Mouse (Mus musculus): Measurements from ENCODE around the gene Sms. TPM values are rescaled to one million over a fixed set of nuclear protein-coding genes. Genes with fewer than 3 reads are reported as not detected.

Sms gene
- total RNA-seq, 2 experiments from 2014 or later = 12.6 TPM; not detected in 1

- ATAC-seq (replicated peaks; ENCODE audit: low FRiP score, poor library complexity, severe bottlenecking) = no peak
These were observed 29.4 kb downstream of the Sms start for GRCm38 (mm10) chrX:157462716-157463115.

- no peak for ATAC-seq (replicated peaks; ENCODE audit: low FRiP score, poor library complexity, severe bottlenecking)
These were observed 37.7 kb downstream of the Sms start for GRCm38 (mm10) chrX:157454430-157454829.

DNA sequence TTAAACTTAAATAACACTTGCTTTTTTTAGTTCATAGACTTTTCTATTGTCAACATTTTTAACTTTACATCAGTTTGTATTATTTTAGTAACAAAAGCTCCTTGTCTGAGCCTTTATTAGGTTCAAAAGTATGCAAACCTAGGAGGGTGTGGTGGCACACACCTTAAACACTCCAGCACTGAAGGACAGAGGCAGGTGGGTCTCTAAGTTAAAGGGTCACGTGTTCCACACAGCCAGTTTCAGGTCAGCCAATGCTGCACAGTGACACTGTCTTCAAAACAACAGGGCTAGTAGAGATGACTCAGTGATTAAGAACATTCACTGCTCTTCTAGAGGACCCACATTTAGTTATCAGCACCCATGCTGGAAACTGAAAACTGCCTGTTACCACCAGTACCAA lies 43.1 kb downstream of the Sms start:
- no peak for ATAC-seq (replicated peaks; ENCODE audit: low FRiP score, poor library complexity, severe bottlenecking)

GRCm38 (mm10) chrX:157447431-157447830 lies 44.7 kb downstream of the Sms start:
- ATAC-seq (replicated peaks; ENCODE audit: low FRiP score, poor library complexity, severe bottlenecking) = no peak

DNA sequence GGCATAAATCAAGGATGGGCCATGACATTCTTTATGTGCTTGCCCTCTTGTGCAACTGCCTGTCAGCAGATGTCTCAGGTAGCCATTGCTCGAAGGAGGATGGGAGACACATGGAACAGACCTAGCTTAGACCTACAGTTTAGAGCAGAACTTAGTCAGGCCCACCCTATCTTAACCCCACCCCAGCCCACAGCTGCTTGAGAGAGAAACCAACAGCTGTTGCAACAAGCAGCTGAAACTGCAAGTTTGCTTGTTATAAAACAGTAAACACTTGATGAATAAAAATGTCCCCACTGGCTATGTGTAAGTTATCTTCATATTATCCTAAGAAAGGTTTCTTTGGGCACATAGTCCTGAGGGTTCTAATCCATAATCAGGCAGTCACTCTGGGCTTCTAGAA lies 57.3 kb downstream of the Sms start:
- no peak for ATAC-seq (replicated peaks; ENCODE audit: low FRiP score, poor library complexity, severe bottlenecking)

DNA sequence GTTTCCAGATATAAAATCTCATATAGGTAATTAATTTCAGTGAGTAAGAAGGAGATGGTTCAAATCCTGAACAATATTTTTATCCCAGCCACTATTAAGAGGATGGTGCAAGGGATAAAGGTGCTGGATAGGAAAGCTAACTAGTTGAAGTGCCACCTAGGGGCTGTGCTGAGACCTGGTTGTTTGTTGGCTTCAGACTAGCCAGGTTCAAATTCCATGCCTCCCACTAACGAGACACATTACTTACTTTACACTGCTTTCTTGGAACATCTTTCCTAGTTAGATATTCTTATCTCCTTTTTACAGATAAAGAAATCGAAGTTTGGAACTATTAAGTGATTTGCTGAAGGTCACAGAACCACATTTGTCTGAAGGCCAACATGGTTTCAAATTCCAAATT lies 72.6 kb downstream of the Sms start:
- ATAC-seq (replicated peaks; ENCODE audit: low FRiP score, poor library complexity, severe bottlenecking) = no peak

DNA sequence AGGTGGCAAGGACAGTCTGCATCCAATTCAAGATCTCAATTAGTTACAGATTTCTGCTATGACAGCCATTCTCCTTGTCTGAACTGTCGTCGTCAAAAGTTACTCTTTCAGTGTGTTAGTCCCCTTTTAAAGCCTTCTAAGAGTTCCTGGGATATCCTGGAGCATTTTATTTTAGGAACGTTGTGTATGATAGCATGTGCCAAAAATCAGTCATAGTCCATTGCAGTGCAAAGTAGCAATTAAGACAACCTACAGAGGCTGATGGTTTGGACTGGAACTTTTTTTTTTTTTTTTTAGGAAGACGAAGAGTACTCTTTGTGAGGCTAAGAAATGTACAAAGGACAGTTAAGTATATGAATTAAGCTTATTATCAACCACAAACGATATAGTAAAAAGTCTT lies 76.9 kb downstream of the Sms start, which contains the start of gene Phex:
Gene Phex (minus strand): TSS at position 101 of the 400 bp plus-strand sequence.
- ATAC-seq (replicated peaks; ENCODE audit: low FRiP score, poor library complexity, severe bottlenecking) = no peak

GRCm38 (mm10) chrX:157404919-157405318 lies 87.2 kb downstream of the Sms start:
- ATAC-seq (replicated peaks; ENCODE audit: low FRiP score, poor library complexity, severe bottlenecking) = no peak

Other genes with a start within 250 kb of the Sms start
- gene Phex, start 77.0 kb downstream of the Sms start, total RNA-seq (2015; ENCODE audit: low replicate concordance) = 0.72 TPM in 1 of 2 replicates, not detected in the other
- gene Phex, start 77.0 kb downstream of the Sms start, total RNA-seq (2017; ENCODE audit: low replicate concordance) = not detected in 2 replicates
- gene Yy2, start 76.7 kb upstream of the Sms start, total RNA-seq (2015; ENCODE audit: low replicate concordance) = 2.1 and 2.2 TPM in 2 replicates
- gene Yy2, start 76.7 kb upstream of the Sms start, total RNA-seq (2017; ENCODE audit: low replicate concordance) = 0.64 TPM in 1 of 2 replicates, not detected in the other
- 0.42 and 2.2 TPM in 2 replicates for gene Mbtps2, start 106.4 kb upstream of the Sms start, total RNA-seq (2015; ENCODE audit: low replicate concordance)
- gene Mbtps2, start 106.4 kb upstream of the Sms start, total RNA-seq (2017; ENCODE audit: low replicate concordance) = 0.23 and 1.3 TPM in 2 replicates
- not detected in 2 replicates for gene Smpx, start 206.6 kb upstream of the Sms start, total RNA-seq (2015; ENCODE audit: low replicate concordance)
- not detected in 2 replicates for gene Smpx, start 206.6 kb upstream of the Sms start, total RNA-seq (2017; ENCODE audit: low replicate concordance)

Measured in erythroid progenitor cell, adult 5-6 weeks (primary cell).